Mouse (Mus musculus) cortical plate, adult 2 months (tissue): ENCODE measurements around the gene Stk25. TPM values are rescaled to one million over a fixed set of nuclear protein-coding genes. Genes with fewer than 3 reads are reported as not detected.

ENCODE experiments used
- H3K27ac ChIP-seq: fragments of 200-500 bp; 2 replicates; pipeline ENCODE4 v1.5.1; 2012; ENCODE audit warnings: low read length, control low read depth, inconsistent platforms; ENCODE audit not compliant: insufficient read depth
- H3K4me1 ChIP-seq: fragments of 200-500 bp; 2 replicates; pipeline ENCODE4 v1.6.1; 2011; ENCODE audit warnings: low read length; ENCODE audit not compliant: control insufficient read depth, insufficient read depth
- H3K4me3 ChIP-seq: fragments of 200-500 bp; 2 replicates; pipeline ENCODE4 v1.5.1; 2011; ENCODE audit warnings: mild to moderate bottlenecking, low read length, control low read depth; ENCODE audit not compliant: insufficient read depth
- CTCF ChIP-seq: fragments of 200-500 bp; IDR thresholded peaks from 2 replicates; pipeline ENCODE4 v1.5.1; 2011; ENCODE audit warnings: mild to moderate bottlenecking, control low read depth, low read length; ENCODE audit not compliant: insufficient read depth; ENCODE audit errors: extremely low read depth
- POLR2A ChIP-seq: fragments of 200-500 bp; IDR thresholded peaks from 2 replicates; pipeline ENCODE4 v1.6.1; 2011; ENCODE audit warnings: mild to moderate bottlenecking, low read length, control low read depth; ENCODE audit not compliant: insufficient read depth; ENCODE audit errors: extremely low read depth
- polyA plus RNA-seq: library from polyadenylated mRNA; depleted of rRNA; stranded (reverse); fragments of >200 nt; gene quantifications from 2 replicates; pipeline ENCODE4 v1.2.3, GENCODE M21; 2012

The Stk25 gene
- polyA plus RNA-seq, 1 experiment: 404 TPM

- TF ChIP-seq POLR2A (no peak), CTCF (no peak)
- no peak overlapping the region for H3K27ac ChIP-seq
- H3K4me3 ChIP-seq: no peak overlapping the region
- peaks cover 4% of the 10 kb centered on the region; the same call in 1 of the 2 replicates for H3K4me1 ChIP-seq
These were observed 33.4 kb upstream of the Stk25 start for GRCm38 (mm10) chr1:93691786-93692357.

- TF ChIP-seq POLR2A (no peak), CTCF (no peak)
- H3K27ac ChIP-seq: no peak overlapping the region
- H3K4me3 ChIP-seq: no peak overlapping the region
- peaks cover 4% of the 10 kb centered on the region; the same call in 1 of the 2 replicates for H3K4me1 ChIP-seq
These were observed 32.6 kb upstream of the Stk25 start for GRCm38 (mm10) chr1:93691106-93691505.

DNA sequence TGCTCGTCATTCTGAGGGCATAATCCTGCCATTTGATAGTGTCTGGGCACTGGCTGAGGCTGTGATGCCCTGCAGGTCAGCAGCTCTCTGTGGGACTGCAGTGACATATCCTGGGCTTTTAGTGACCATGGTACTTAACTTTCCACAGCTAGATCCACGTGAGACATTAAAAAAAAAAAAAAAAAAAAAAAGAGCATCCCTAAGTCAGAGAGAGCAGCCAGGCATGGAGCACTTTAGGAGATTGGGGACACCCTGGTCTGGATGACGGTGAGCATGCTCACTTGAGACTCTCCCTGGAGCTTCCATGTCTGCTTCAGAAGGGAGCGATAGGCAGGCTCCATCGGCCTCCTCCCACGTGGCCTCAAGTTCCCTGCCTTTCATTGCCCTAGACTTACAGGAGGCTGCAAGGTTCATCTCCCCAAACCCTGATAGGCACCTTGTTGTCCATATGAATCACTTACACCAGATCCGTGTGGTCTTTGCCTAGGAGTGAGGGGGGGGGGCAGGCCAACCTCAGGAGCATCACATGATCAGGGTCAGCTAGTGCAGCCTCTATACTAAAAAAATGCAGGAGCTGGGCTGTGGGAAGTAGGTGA lies 31.5 kb upstream of the Stk25 start:
- H3K4me1 ChIP-seq: peaks cover 4% of the 10 kb centered on the region; the same call in 1 of the 2 replicates
- no peak overlapping the region for H3K27ac ChIP-seq
- no peak overlapping the region for H3K4me3 ChIP-seq
- TF ChIP-seq POLR2A (no peak), CTCF (no peak)

DNA sequence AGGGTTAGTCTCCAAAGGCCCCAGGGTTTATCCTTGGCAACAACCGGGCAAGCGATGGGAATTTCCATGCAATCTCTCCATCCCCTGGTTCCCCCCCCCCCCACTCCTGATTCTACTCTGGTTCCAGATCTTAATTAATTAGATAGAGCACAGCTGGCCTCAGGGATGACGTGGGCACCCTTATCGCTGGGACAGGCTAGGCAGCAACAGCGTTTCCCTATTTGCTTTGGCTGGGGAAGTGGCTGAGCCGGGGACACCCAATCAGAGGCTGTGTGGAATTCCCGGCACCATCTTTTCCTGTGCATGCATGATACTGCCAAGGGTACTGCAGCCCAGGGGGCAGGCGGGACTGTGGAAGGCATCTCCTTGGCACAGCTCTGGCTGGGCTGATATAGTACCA lies 29.7 kb upstream of the Stk25 start:
- TF ChIP-seq CTCF: no peak
- no peak for TF ChIP-seq POLR2A
- H3K4me1 ChIP-seq: peaks cover 4% of the 10 kb centered on the region; the same call in 1 of the 2 replicates

DNA sequence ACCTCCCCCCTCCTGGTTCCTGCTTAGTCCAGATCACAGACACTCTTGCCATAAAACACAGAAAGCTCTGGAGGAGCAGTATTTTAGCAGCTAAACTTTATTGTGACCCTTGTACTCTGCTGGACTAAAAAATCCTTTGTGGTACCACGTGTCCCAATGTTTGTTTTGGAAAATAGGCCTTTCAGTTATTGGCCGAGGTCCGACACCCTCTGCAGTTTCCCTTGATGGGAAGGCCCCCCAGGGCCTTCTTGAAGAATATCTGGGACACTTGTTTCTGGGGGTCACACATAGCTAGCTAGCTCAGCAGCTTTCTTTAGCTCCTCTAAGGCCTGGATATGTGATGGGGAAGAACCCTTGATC lies 28.5 kb upstream of the Stk25 start:
- Histone ChIP-seq H3K4me1 (peaks cover 1% of the 10 kb centered on the region; the same call in 1 of the 2 replicates), H3K4me3 (peak overlapping the region; percentile 29), H3K27ac (peak overlapping the region; percentile 24; the same call in 1 of the 2 replicates)
- TF ChIP-seq POLR2A: no peak
- TF ChIP-seq CTCF: no peak

More for the DNA sequence above, 29.7 kb upstream of the Stk25 start:
- H3K27ac ChIP-seq: no peak overlapping the region
- no peak overlapping the region for H3K4me3 ChIP-seq

DNA sequence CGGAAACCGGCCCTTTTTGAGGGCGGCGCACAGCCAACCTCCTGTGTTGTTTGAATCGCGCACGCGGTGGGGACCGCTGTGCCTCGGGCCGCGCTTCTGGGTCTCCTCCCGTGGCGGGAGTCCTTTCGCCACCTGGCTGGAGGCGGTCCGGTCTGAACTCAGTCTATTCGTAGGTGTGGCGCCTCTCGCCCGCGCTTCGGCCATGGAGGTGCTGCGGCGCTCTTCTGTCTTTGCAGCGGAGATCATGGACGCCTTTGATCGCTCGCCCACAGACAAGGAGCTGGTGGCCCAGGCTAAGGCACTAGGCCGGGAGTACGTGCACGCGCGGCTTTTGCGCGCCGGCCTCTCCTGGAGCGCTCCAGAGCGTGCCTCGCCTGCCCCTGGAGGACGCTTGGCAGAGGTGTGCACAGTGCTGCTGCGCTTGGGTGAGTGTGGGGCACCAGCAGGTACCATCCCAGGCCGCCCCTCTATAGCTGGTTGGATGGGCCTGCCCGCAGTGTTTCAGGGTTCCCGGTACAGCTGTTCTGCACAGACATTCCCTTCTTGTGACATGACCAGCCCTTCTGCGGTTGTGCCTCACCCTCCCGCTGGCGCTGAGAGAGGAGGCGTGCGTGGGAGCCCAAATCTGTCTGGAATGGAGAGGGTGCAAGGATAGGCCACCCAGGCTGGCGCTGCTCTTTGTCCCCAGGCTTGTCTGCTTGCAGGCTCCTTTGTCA lies 27.9 kb upstream of the Stk25 start:
- TF ChIP-seq POLR2A (no peak), CTCF (no peak)
- Histone ChIP-seq H3K27ac (peak overlapping the region; percentile 24; the same call in 1 of the 2 replicates), H3K4me3 (peak overlapping the region; percentile 29), H3K4me1 (no peaks in the 10 kb centered on the region)

- Histone ChIP-seq H3K27ac (peak within 1 kb of the TSS; percentile 24; the same call in 1 of the 2 replicates), H3K4me1 (no peaks in the 10 kb centered on the region), H3K4me3 (peak within 1 kb of the TSS; percentile 29)
- TF ChIP-seq POLR2A (no peak), CTCF (no peak)
These were observed 27.2 kb upstream of the Stk25 start, which contains the start of gene Bok for GRCm38 (mm10) chr1:93685401-93686244. Gene Bok (plus strand): TSS chr1:93685660.

DNA sequence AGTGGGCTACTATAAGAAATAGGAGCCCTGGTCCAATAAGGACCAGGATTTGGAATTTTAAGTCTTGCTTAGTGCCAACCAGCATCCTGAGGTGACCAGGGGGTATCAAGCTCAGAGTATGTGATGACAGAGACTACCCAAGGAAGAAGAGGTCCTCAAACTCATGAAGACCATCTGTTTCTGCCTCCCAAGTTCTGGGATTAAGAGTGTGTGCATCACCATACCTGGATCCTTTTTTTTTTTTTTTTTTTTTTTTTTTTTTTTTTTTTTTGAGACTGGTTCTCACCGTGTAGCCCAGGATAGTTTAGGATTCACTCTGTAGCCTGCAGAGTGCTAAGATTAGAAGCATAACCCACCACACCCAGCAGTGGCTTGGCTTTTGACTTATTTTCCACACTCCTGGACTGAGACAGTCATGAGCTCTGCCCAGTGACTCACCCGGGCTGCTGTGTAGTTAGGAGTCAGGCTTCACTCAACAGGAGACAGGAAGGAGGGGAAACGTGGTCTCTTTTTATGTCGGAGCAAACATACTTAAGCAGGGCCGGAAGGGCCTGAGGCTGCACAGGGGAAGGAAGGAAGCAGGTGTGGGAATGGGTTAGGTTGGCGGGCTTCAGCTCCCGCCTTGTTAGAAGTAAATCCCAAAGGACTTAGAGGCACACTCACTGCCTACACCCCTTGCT lies 21.6 kb upstream of the Stk25 start:
- no peak overlapping the region for H3K4me3 ChIP-seq
- no peak overlapping the region for H3K27ac ChIP-seq
- TF ChIP-seq CTCF: no peak
- TF ChIP-seq POLR2A: no peak
- no peaks in the 10 kb centered on the region for H3K4me1 ChIP-seq

- TF ChIP-seq POLR2A (no peak), CTCF (no peak)
- Histone ChIP-seq H3K27ac (no peak overlapping the region), H3K4me1 (no peaks in the 10 kb centered on the region), H3K4me3 (no peak overlapping the region)
These were observed 19.9 kb upstream of the Stk25 start for GRCm38 (mm10) chr1:93678386-93678785.

- no peak for TF ChIP-seq POLR2A
- TF ChIP-seq CTCF: no peak
- H3K27ac ChIP-seq: no peak overlapping the region
- H3K4me3 ChIP-seq: no peak overlapping the region
- no peaks in the 10 kb centered on the region for H3K4me1 ChIP-seq
These were observed 14.2 kb upstream of the Stk25 start for GRCm38 (mm10) chr1:93672682-93673081.
